Mouse (Mus musculus) intestine, embryonic 16.5 days (tissue): ENCODE measurements around the gene Vps26b. TPM values are rescaled to one million over a fixed set of nuclear protein-coding genes. Genes with fewer than 3 reads are reported as not detected.

Experiments used
- ATAC-seq: fragments of 200-750 bp; cut with Nextera tagmentation; 2 replicates; pipeline ENCODE4 v1.8.0; 2017; ENCODE audit warnings: moderate TSS enrichment, moderate library complexity
- H3K27ac ChIP-seq: fragments of 300-500 bp; sonication (generic); 2 replicates; pipeline ENCODE4 v1.5.1; 2014; ENCODE audit warnings: mild to moderate bottlenecking, low read length
- H3K27me3 ChIP-seq: fragments of 300-500 bp; sonication (generic); replicated peaks from 2 replicates; pipeline ENCODE4 v1.6.1; 2014; ENCODE audit warnings: low read length, control low read depth, mixed read lengths; ENCODE audit not compliant: control insufficient read depth, insufficient read depth
- H3K36me3 ChIP-seq: fragments of 300-500 bp; sonication (generic); 2 replicates; pipeline ENCODE4 v1.6.1; 2014; ENCODE audit warnings: low read length, control low read depth; ENCODE audit not compliant: control insufficient read depth, insufficient read depth
- H3K4me1 ChIP-seq: fragments of 300-500 bp; sonication (generic); 2 replicates; pipeline ENCODE4 v1.6.1; 2014; ENCODE audit warnings: low read length, control low read depth, mixed read lengths; ENCODE audit not compliant: control insufficient read depth, insufficient read depth
- H3K4me2 ChIP-seq: fragments of 300-500 bp; sonication (generic); 2 replicates; pipeline ENCODE4 v1.6.1; 2014; ENCODE audit warnings: low read depth, low read length, control low read depth
- H3K4me3 ChIP-seq: fragments of 300-500 bp; sonication (generic); 2 replicates; pipeline ENCODE4 v1.5.1; 2014; ENCODE audit warnings: mild to moderate bottlenecking, low read length
- H3K9ac ChIP-seq: fragments of 300-500 bp; sonication (generic); 2 replicates; pipeline ENCODE4 v1.6.1; 2014; ENCODE audit warnings: low read depth, low read length
- H3K9me3 ChIP-seq: fragments of 300-500 bp; sonication (generic); 2 replicates; pipeline ENCODE4 v1.6.1; 2016; ENCODE audit warnings: low read length, control low read depth; ENCODE audit not compliant: control insufficient read depth
- WGBS: fragments of 180-500 bp; shearing (Covaris S2); extraction: QIAGEN DNeasy Blood & Tissue Kit; methylation state at CpG from one replicate; pipeline ENCODE4 v1.1.7; 2014; 5-methylcytosine and 5-hydroxymethylcytosine counted together
- polyA plus RNA-seq: library from polyadenylated mRNA; unstranded; fragments of >200 nt; fragmentation: Nextera tagmentation; extraction: Ambion mirVana; gene quantifications from 2 replicates; pipeline ENCODE4 v1.2.1, GENCODE M21; 2015

Gene Vps26b
- polyA plus RNA-seq, result 26.7 and 30.2 TPM in 2 replicates

- peak within 1 kb of the TSS; percentile 98 for H3K4me3 ChIP-seq
- no peaks in the 10 kb centered on the region for H3K27me3 ChIP-seq
- peak; percentile 95 for ATAC-seq
- peak within 1 kb of the TSS; percentile 86 for H3K4me2 ChIP-seq
- peak within 1 kb of the TSS; percentile 96 for H3K9ac ChIP-seq
- H3K9me3 ChIP-seq, result no peaks in the 10 kb centered on the region
- WGBS, result under 1% methylated on average over 70 of the region's 80 CpGs
- peaks cover 34% of the 10 kb centered on the region for H3K4me1 ChIP-seq
- peak within 1 kb of the TSS; percentile 92 for H3K27ac ChIP-seq
- no peaks in the 10 kb centered on the region for H3K36me3 ChIP-seq
Observed at GRCm38 (mm10) chr9:27029828-27030762, at the start of gene Vps26b, which contains the start of gene Ncapd3. Vps26b (minus strand) TSS chr9:27030065. Ncapd3 (plus strand) TSS chr9:27030175.

DNA sequence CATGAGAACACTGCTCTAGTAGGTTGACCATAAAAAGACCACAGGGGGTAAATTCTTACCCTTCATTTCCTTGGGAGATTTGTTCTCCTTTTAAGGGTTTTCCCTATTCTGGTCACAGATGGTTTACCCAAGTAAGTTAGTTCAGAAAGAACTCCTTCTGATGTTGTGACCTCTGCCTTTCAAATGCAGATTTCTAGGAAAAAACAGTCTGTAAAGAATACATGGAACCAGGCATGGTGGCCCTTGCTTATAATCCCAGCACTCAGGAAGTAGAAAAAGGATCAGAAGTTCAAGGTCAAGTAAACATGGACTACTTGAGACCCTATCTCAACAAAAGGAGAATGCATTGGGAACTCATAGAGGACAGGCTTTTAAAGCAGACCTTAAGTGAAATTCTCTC lies 45.9 kb upstream of the Vps26b start:
- Histone ChIP-seq H3K9ac (no peak overlapping the region), H3K36me3 (peaks cover under 1% of the 10 kb centered on the region; the same call in 1 of the 2 replicates), H3K4me2 (no peak overlapping the region), H3K4me3 (no peak overlapping the region), H3K9me3 (no peaks in the 10 kb centered on the region), H3K4me1 (no peaks in the 10 kb centered on the region), H3K27me3 (no peaks in the 10 kb centered on the region), H3K27ac (no peak overlapping the region)
- no peak for ATAC-seq

DNA sequence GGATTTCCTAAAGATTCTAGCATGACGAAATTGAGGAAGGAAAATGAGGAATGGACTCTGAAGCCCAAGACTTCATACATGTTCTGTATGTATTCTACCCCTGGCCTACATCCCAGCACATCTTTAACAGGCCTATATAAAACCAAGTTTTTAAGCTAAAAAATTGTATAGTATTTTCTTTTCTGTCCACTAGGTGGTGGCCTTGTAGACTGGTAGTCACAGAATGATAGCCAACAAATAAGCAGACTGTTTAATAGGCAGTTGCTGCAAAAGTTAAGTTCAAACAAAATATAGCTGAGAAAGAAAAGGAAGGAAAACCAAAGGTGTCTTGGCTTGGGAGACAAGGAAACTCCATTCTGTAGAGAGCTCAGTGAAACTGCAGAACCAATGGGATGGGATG lies 44.8 kb upstream of the Vps26b start:
- 75% methylated on average over 1 of the region's 1 CpGs for WGBS
- no peak for ATAC-seq

DNA sequence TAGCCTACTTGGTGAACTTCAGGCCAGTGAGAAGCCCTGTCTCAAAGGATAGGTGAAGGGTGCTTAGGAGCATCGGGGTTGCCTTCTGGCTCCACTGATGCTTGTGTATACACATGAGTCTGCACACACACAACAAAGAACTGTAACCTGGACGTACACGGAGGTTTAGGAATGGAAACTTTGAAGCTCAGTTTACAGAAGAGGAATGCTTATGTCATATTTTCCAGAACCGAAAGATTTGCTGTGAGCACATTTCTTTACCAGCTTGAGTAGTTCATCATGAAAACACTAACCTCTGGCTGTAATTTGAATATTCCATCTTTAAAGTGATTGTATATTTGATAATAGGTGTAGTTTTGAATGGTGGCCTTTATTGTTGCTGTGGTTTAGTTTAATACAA lies 41.0 kb upstream of the Vps26b start:
- Histone ChIP-seq H3K27ac (no peak overlapping the region), H3K4me1 (no peaks in the 10 kb centered on the region), H3K4me2 (no peak overlapping the region), H3K9me3 (no peaks in the 10 kb centered on the region), H3K36me3 (peaks cover 16% of the 10 kb centered on the region), H3K9ac (no peak overlapping the region), H3K27me3 (no peaks in the 10 kb centered on the region), H3K4me3 (no peak overlapping the region)
- 78% methylated on average over 4 of the region's 4 CpGs for WGBS
- no peak for ATAC-seq

More for the DNA sequence above, 44.8 kb upstream of the Vps26b start:
- Histone ChIP-seq H3K4me1 (no peaks in the 10 kb centered on the region), H3K9ac (no peak overlapping the region), H3K4me3 (no peak overlapping the region), H3K27me3 (no peaks in the 10 kb centered on the region), H3K9me3 (no peaks in the 10 kb centered on the region), H3K27ac (no peak overlapping the region), H3K4me2 (no peak overlapping the region), H3K36me3 (peaks cover 12% of the 10 kb centered on the region)

- 92% methylated on average over 5 of the region's 5 CpGs for WGBS
- no peak overlapping the region for H3K27ac ChIP-seq
- ATAC-seq, result no peak
- no peak overlapping the region for H3K4me2 ChIP-seq
- H3K4me3 ChIP-seq, result no peak overlapping the region
- H3K9me3 ChIP-seq, result no peaks in the 10 kb centered on the region
- no peaks in the 10 kb centered on the region for H3K27me3 ChIP-seq
- H3K9ac ChIP-seq, result no peak overlapping the region
- H3K4me1 ChIP-seq, result no peaks in the 10 kb centered on the region
- H3K36me3 ChIP-seq, result peaks cover 3% of the 10 kb centered on the region; the same call in 1 of the 2 replicates
Observed at GRCm38 (mm10) chr9:27058341-27058740, 28.5 kb upstream of the Vps26b start.

DNA sequence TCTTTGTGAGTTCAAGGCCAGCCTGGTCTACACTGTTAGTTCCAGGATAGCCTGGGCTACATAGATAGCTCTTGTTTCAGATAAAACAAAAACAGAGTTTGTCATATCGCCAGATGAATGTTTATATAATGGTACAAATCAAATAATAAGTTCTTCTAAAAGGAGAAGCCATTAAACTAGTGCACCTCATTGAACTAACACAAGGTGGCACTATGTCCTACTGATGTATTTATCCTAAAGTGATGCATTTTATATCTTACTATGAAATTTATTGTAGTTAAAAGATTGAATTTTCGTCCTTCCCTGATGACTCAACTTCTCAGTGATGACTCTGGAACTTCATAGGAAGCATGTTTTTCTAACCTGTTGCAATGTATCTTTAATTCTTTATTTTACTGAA lies 19.6 kb upstream of the Vps26b start:
- 83% methylated on average over 2 of the region's 2 CpGs for WGBS
- no peak for ATAC-seq
- Histone ChIP-seq H3K36me3 (peaks cover 7% of the 10 kb centered on the region; the same call in 1 of the 2 replicates), H3K9ac (no peak overlapping the region), H3K4me2 (no peak overlapping the region), H3K4me1 (no peaks in the 10 kb centered on the region), H3K4me3 (no peak overlapping the region), H3K9me3 (no peaks in the 10 kb centered on the region), H3K27ac (no peak overlapping the region), H3K27me3 (no peaks in the 10 kb centered on the region)

- WGBS, result 91% methylated on average over 5 of the region's 5 CpGs
- ATAC-seq, result no peak
- H3K36me3 ChIP-seq, result peaks cover 11% of the 10 kb centered on the region; the same call in 1 of the 2 replicates
Observed at GRCm38 (mm10) chr9:27043892-27044291, 14.0 kb upstream of the Vps26b start.

DNA sequence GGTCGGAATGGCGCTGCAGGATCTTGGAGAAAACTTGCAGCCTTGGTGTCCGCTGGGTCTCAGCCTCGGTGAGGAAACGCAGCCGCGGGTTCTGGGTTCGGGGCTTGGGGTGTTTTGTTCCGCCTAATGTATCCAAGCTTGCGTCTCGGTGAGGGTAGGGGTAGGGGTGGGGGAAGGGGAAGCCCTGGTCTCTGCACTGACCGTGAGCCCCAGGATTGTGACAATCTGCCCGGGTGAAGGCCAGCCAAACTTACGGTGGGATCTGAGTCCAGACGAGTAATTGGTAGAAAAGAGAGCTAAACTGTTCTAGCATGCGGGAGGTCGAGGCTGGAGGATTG lies 867 bp upstream of the Vps26b start:
- Histone ChIP-seq H3K9me3 (no peaks in the 10 kb centered on the region), H3K9ac (peak overlapping the region; percentile 96), H3K4me3 (peak overlapping the region; percentile 98), H3K27me3 (no peaks in the 10 kb centered on the region), H3K4me1 (peaks cover 34% of the 10 kb centered on the region), H3K27ac (peak overlapping the region; percentile 26; the same call in 1 of the 2 replicates), H3K36me3 (no peaks in the 10 kb centered on the region), H3K4me2 (peak overlapping the region; percentile 71)
- under 1% methylated on average over 17 of the region's 17 CpGs for WGBS
- peak; percentile 47 for ATAC-seq

More at GRCm38 (mm10) chr9:27043892-27044291, 14.0 kb upstream of the Vps26b start:
- no peak overlapping the region for H3K27ac ChIP-seq
- H3K27me3 ChIP-seq, result no peaks in the 10 kb centered on the region
- no peak overlapping the region for H3K4me3 ChIP-seq
- H3K9ac ChIP-seq, result no peak overlapping the region
- no peaks in the 10 kb centered on the region for H3K4me1 ChIP-seq
- no peak overlapping the region for H3K4me2 ChIP-seq
- H3K9me3 ChIP-seq, result no peaks in the 10 kb centered on the region

- WGBS, result under 1% methylated on average over 52 of the region's 52 CpGs
- H3K9me3 ChIP-seq, result no peaks in the 10 kb centered on the region
- H3K9ac ChIP-seq, result peak overlapping the region; percentile 96
- peaks cover 34% of the 10 kb centered on the region for H3K4me1 ChIP-seq
- ATAC-seq, result peak; percentile 37
- peak overlapping the region; percentile 90 for H3K27ac ChIP-seq
- no peaks in the 10 kb centered on the region; the same call in 1 of the 2 replicates for H3K36me3 ChIP-seq
- H3K4me2 ChIP-seq, result peak overlapping the region; percentile 86
- H3K27me3 ChIP-seq, result no peaks in the 10 kb centered on the region
- H3K4me3 ChIP-seq, result peak overlapping the region; percentile 98
Observed at GRCm38 (mm10) chr9:27029022-27029827, 640 bp downstream of the Vps26b start.
